Mouse (Mus musculus): Measurements from ENCODE around the gene Abr. TPM values are rescaled to one million over a fixed set of nuclear protein-coding genes. Genes with fewer than 3 reads are reported as not detected.
A peak's percentile ranks its signal among the peaks of the same experiment; 100 is the strongest.

Abr gene
- total RNA-seq (2014; rRNA removed) (210 and 211 TPM in 2 replicates), polyA plus RNA-seq (2015; fragmentation: Nextera tagmentation; extraction: Ambion mirVana) (77.0 and 87.5 TPM in 2 replicates)

- peak; percentile 13 for ATAC-seq
Measured at GRCm38 (mm10) chr11:76622152-76622565, at the start of gene Abr. Gene Abr (minus strand): TSS chr11:76622314.

GRCm38 (mm10) chr11:76667807-76668206, 45.7 kb upstream of the Abr start:
- no peak for DNase-seq (ENCODE audit: low spot score)
- Histone ChIP-seq H3K9ac (replicated peaks; ENCODE audit: low read length) (no peak overlapping the region), H3K4me2 (ENCODE audit: low read depth, low read length) (no peak overlapping the region), H3K9me3 (ENCODE audit: low read length) (no peaks in the 10 kb centered on the region), H3K36me3 (ENCODE audit: insufficient read depth, low read length) (no peaks in the 10 kb centered on the region), H3K4me3 (ENCODE audit: low read length) (no peak overlapping the region), H3K27ac (no peak overlapping the region), H3K4me1 (ENCODE audit: insufficient read depth, low read length) (peaks cover 3% of the 10 kb centered on the region; the same call in 1 of the 2 replicates), H3K27me3 (ENCODE audit: insufficient read depth, low read length) (no peaks in the 10 kb centered on the region; the same call in 1 of the 2 replicates)
- no peak for ATAC-seq
- 50% methylated on average over 4 of the region's 4 CpGs for WGBS
- no peak for TF ChIP-seq CTCF (IDR thresholded peaks at IDR 0.05; ENCODE audit: low read depth)

More at GRCm38 (mm10) chr11:76622152-76622565, at the start of gene Abr:
- Histone ChIP-seq H3K9me3 (ENCODE audit: low read length) (no peaks in the 10 kb centered on the region), H3K27ac (peak within 1 kb of the TSS; percentile 36; the same call in 1 of the 2 replicates), H3K4me2 (ENCODE audit: low read depth, low read length) (peak within 1 kb of the TSS; percentile 99), H3K4me3 (ENCODE audit: low read length) (peak within 1 kb of the TSS; percentile 67), H3K27me3 (ENCODE audit: insufficient read depth, low read length) (0 out of 2 replicates have a peak, but pooled peaks cover 5% of the 10 kb centered on the region), H3K9ac (replicated peaks; ENCODE audit: low read length) (peak within 1 kb of the TSS; percentile 61), H3K4me1 (ENCODE audit: insufficient read depth, low read length) (peaks cover 11% of the 10 kb centered on the region), H3K36me3 (ENCODE audit: insufficient read depth, low read length) (no peaks in the 10 kb centered on the region)
- TF ChIP-seq CTCF (IDR thresholded peaks at IDR 0.05; ENCODE audit: low read depth): peak; percentile 63
- DNase-seq (ENCODE audit: low spot score): peak; percentile 67
- WGBS: under 1% methylated on average over 31 of the region's 31 CpGs

GRCm38 (mm10) chr11:76666002-76666649, 44.0 kb upstream of the Abr start:
- no peaks in the 10 kb centered on the region for H3K4me1 ChIP-seq (ENCODE audit: insufficient read depth, low read length)
- peak overlapping the region; percentile 74 for H3K4me2 ChIP-seq (ENCODE audit: low read depth, low read length)
- DNase-seq (ENCODE audit: low spot score): peak; percentile 39
- H3K9me3 ChIP-seq (ENCODE audit: low read length): no peaks in the 10 kb centered on the region
- peak overlapping the region; percentile 58 for H3K9ac ChIP-seq (replicated peaks; ENCODE audit: low read length)
- H3K4me3 ChIP-seq (ENCODE audit: low read length): peak overlapping the region; percentile 38
- no peaks in the 10 kb centered on the region; the same call in 1 of the 2 replicates for H3K27me3 ChIP-seq (ENCODE audit: insufficient read depth, low read length)
- ATAC-seq: no peak
- WGBS: 10% methylated on average over 35 of the region's 35 CpGs
- no peak for TF ChIP-seq CTCF (IDR thresholded peaks at IDR 0.05; ENCODE audit: low read depth)
- H3K27ac ChIP-seq: no peak overlapping the region
- H3K36me3 ChIP-seq (ENCODE audit: insufficient read depth, low read length): no peaks in the 10 kb centered on the region

GRCm38 (mm10) chr11:76661790-76662468, 39.8 kb upstream of the Abr start:
- H3K27me3 ChIP-seq (ENCODE audit: insufficient read depth, low read length): no peaks in the 10 kb centered on the region; the same call in 1 of the 2 replicates
- DNase-seq (ENCODE audit: low spot score) (no peak), ATAC-seq (no peak)
- no peak overlapping the region for H3K4me3 ChIP-seq (ENCODE audit: low read length)
- no peak overlapping the region for H3K27ac ChIP-seq
- no peaks in the 10 kb centered on the region for H3K36me3 ChIP-seq (ENCODE audit: insufficient read depth, low read length)
- 78% methylated on average over 7 of the region's 7 CpGs for WGBS
- H3K4me1 ChIP-seq (ENCODE audit: insufficient read depth, low read length): no peaks in the 10 kb centered on the region
- no peaks in the 10 kb centered on the region for H3K9me3 ChIP-seq (ENCODE audit: low read length)
- no peak for TF ChIP-seq CTCF (IDR thresholded peaks at IDR 0.05; ENCODE audit: low read depth)
- H3K9ac ChIP-seq (replicated peaks; ENCODE audit: low read length): no peak overlapping the region
- H3K4me2 ChIP-seq (ENCODE audit: low read depth, low read length): no peak overlapping the region

- ATAC-seq: no peak
- H3K27ac ChIP-seq: no peak overlapping the region
- H3K4me1 ChIP-seq (ENCODE audit: insufficient read depth, low read length): no peaks in the 10 kb centered on the region
- H3K27me3 ChIP-seq (ENCODE audit: insufficient read depth, low read length): no peaks in the 10 kb centered on the region
- no peak for TF ChIP-seq CTCF (IDR thresholded peaks at IDR 0.05; ENCODE audit: low read depth)
- no peaks in the 10 kb centered on the region for H3K9me3 ChIP-seq (ENCODE audit: low read length)
- H3K9ac ChIP-seq (replicated peaks; ENCODE audit: low read length): no peak overlapping the region
- no peak overlapping the region for H3K4me3 ChIP-seq (ENCODE audit: low read length)
- no peak for DNase-seq (ENCODE audit: low spot score)
- WGBS: 69% methylated on average over 14 of the region's 14 CpGs
- no peaks in the 10 kb centered on the region for H3K36me3 ChIP-seq (ENCODE audit: insufficient read depth, low read length)
- no peak overlapping the region for H3K4me2 ChIP-seq (ENCODE audit: low read depth, low read length)
Measured at GRCm38 (mm10) chr11:76659138-76659930, 37.2 kb upstream of the Abr start.

- no peak for TF ChIP-seq CTCF (IDR thresholded peaks at IDR 0.05; ENCODE audit: low read depth)
- no peaks in the 10 kb centered on the region for H3K9me3 ChIP-seq (ENCODE audit: low read length)
- DNase-seq (ENCODE audit: low spot score) (no peak), ATAC-seq (no peak)
- no peak overlapping the region for H3K9ac ChIP-seq (replicated peaks; ENCODE audit: low read length)
- no peaks in the 10 kb centered on the region for H3K27me3 ChIP-seq (ENCODE audit: insufficient read depth, low read length)
- 43% methylated on average over 4 of the region's 4 CpGs for WGBS
- H3K4me2 ChIP-seq (ENCODE audit: low read depth, low read length): no peak overlapping the region
- H3K27ac ChIP-seq: no peak overlapping the region
- no peaks in the 10 kb centered on the region for H3K36me3 ChIP-seq (ENCODE audit: insufficient read depth, low read length)
- no peak overlapping the region for H3K4me3 ChIP-seq (ENCODE audit: low read length)
- H3K4me1 ChIP-seq (ENCODE audit: insufficient read depth, low read length): no peaks in the 10 kb centered on the region
Measured at GRCm38 (mm10) chr11:76657450-76657970, 35.4 kb upstream of the Abr start.
